Mouse (Mus musculus) layer of hippocampus, adult 11-12 months (tissue): ENCODE measurements around the gene Disp1.
A peak's percentile ranks its signal among the peaks of the same experiment; 100 is the strongest.

Experiments
- DNase-seq: peaks from one replicate; pipeline ENCODE4 v3.0.0; 2022; ENCODE audit warnings: low spot score

Gene Disp1

GRCm38 (mm10) chr1:183207141-183207540 lies 14.2 kb downstream of the Disp1 start:
- no peak for DNase-seq

DNA sequence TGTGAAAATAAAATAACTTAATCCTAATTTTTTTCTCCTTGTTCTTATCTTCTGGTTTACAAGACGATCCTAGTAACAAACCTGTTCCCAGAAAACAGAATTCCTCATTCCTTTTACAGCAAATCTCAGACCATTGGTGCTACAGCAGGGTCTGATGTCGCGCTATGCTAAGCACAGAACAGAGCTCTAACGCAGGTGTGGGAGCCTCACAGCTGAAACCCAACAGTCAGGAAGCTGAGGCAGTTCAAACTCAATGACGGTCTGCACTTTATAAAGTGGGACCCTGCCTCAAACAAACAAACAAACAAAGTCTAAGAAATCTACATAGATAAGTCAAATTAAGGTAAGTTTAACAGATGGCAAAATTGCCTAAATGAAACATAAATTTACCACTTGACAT lies 20.4 kb downstream of the Disp1 start:
- DNase-seq: no peak

- DNase-seq: no peak
Measured at GRCm38 (mm10) chr1:183194763-183195162, 26.6 kb downstream of the Disp1 start.

GRCm38 (mm10) chr1:183194151-183194550 lies 27.2 kb downstream of the Disp1 start:
- DNase-seq: no peak

DNA sequence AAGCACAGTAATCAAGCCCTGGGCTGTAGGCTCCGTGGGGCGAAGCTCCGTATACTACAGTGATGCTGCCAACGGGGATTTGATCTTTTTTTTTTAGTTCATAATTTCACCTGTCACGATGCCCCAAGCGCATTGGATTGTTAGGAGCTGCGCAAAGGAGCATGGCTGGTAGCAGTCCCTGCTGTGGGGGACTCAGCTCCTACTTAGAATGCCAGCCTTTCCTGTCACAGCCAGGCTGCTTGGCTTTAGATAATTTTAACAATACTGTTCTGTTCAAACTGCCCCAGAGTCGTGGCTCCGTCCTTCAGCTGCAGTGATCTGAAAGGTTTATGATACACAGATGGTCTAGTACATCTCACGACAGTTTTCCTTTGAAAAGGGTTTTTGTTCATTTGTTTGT lies 29.9 kb downstream of the Disp1 start:
- no peak for DNase-seq

DNA sequence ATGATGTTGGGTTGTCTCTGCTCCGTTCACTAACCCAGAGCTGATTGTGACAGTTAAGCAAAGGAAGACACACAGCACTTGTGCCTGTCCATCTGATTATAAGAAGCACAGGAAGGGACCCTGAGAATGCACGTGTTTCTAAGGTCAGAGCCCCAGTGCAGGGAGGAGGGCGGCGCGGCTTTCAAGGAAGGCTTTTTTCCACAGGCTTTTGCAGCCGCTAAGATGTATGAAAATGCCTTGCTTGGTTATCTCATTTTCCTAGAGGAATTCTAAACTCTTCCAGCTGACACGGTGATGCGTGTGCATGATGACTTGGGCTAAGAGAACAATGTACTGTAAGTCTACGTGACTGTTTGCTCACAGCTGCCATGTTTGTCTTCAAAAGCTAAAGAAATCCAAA lies 30.9 kb downstream of the Disp1 start:
- no peak for DNase-seq

- no peak for DNase-seq
Measured at GRCm38 (mm10) chr1:183189014-183189662, 32.2 kb downstream of the Disp1 start.

- no peak for DNase-seq
Measured at GRCm38 (mm10) chr1:183188115-183189013, 33.0 kb downstream of the Disp1 start.

GRCm38 (mm10) chr1:183185560-183185959 lies 35.8 kb downstream of the Disp1 start:
- no peak for DNase-seq

DNA sequence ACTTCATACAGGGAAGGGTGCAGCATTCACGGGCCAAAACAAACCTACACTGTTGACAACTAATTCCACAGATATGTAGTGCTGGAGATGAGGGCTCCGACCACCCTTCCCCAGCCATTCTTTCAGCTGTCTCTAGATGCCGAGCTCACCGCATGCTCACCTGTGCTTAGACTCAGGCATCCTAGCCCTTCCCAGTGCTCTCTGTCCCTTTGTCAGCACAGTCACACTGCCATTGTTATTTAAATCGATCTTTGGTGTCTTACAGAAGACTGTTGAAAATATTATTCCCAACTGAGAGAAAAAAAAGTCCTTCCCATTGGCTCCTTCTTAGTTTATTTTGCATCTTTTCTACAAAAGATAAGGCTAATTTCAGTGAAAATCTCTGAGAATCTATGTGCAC lies 36.6 kb downstream of the Disp1 start:
- no peak for DNase-seq

- DNase-seq: no peak
Measured at GRCm38 (mm10) chr1:183183565-183183964, 37.8 kb downstream of the Disp1 start.

DNA sequence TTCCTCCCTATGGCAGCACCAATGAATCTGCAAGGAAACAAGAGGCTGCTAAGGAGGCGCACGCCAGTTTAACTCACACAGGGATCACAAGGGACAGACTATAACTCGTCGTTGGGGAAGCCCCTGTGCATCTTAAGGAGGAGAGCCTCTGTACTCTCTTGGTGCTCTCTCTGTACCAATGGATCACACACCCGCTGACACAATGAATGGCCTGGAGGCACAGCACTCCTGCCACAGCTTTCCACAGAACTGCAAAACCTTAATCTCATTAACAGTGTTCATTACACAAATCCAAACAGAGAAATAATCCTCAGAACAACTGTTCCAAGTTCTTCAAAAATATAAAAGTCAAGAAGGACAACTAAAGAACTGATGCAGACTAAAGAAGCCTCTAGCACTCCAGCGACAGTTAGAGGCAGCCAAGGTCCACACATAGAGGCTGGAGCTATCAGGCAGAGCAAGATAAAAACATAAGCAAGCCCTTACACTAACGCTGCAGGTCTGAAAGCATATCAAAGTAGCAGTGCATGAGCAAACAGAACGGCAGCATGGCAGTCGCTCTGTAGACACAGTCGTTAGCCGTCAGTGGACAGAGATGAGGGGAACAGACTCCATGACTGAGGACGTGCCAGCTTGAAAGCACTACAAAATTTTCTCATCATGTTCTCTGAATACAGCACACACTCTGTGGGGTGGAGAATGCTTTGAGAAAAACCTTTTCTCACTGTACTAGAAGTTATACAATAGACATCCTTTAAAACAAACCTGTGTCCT lies 38.5 kb downstream of the Disp1 start:
- no peak for DNase-seq

DNA sequence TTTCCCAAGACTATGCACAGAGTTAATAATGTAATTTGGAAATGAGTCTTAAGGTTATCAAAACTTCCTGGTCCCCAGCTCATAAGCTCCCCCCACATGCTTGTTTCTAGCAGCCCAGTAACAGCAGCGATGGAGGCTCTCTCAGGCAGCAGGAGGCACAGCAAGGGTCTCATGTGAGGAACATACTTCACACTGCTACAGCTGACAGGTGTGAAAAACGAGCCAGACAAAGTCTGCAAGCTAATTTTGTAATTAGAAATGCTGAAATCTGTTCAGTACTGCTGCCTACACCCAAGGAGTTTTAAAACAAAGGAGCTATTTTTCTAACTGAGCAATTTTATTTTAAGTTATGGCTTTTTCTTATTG lies 40.3 kb downstream of the Disp1 start:
- DNase-seq: peak; percentile 26

DNA sequence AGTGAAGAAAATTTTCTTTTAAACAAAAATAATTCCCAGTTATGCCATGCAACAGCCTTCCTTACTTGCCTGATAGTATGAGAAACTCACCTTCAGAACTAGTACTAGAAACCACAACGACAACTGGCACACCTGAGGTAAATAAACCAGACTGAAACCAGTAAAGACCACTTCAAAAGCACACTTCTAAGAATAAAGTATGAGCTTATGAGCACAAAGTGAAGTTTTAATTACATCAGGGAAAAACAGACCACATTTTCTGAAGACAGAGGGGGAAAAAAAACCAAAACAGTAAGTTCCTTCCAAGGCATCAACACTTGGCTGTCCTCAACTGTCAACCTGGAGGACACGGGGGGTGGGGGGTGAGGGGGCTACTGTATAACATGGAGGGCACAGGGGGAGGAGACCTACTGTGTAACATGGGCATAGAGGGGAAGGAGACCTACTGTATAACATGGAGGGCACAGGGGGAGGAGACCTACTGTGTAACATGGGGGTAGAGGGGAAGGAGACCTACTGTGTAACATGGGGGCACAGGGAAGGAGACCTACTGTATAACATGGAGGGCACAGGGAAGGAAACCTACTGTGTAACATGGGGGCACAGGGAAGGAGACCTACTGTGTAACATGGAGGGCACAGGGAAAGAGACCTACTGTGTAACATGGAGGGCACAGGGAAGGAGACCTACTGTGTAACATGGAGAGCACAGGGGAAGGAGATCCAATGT lies 40.9 kb downstream of the Disp1 start:
- DNase-seq: no peak

- DNase-seq: no peak
Measured at GRCm38 (mm10) chr1:183179316-183179715, 42.0 kb downstream of the Disp1 start.

DNA sequence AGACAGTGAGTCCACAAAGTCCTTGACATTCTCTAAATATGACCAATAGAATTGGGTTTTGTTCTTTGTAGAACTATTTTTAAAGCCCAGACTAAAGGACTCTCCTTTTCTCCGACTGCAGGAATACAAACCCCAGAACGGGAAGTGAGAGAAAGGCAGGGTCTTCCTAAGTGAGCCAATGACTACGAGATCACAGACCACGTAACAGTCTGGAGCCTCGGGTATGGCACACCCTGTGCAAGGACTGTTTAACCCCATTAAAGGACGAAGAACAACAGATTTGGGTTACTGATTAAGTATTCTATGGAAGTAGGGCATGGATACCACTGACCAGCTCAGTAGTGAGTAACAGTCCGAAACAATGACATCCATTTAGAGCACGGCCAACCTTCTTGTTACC lies 46.1 kb downstream of the Disp1 start:
- no peak for DNase-seq

DNA sequence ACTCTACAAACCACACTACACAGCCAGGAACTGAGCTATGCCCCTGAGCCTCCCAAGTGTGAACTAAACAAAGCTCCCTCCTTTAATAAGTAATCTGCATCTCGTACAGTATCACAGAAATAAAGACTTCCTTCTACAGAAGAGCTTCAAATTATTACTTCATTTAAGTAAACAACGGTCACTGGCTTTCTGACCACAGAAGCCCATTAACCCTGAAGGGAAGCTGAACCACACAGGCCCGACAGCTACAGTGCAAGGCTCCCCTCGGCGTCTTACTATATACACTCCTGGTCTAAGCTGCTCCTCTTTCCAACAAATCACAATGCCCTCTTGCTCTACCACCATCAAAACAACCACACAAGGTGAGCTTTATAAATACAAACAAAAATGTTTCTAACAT lies 50.2 kb downstream of the Disp1 start:
- no peak for DNase-seq

- no peak for DNase-seq
Measured at GRCm38 (mm10) chr1:183168465-183168864, 52.9 kb downstream of the Disp1 start.

DNA sequence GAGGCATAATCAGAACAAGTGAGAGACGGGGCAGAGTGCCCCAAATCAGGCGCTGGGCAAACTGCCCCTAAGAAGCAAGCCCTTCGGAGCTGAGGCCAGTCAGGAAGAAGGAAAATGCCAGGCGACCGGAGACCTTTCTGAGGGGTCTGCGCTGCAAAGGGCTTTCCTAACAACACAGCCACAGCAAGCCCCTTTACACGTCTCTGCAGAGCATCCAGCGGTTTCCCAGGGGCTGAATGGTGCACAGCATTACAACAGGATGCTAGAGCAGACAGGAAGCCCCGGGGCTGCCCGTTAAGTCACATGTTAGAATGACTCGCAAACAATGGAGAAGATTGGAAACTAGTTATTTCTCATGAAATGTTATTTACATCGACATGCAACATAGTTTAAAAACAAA lies 53.5 kb downstream of the Disp1 start:
- DNase-seq: no peak

DNA sequence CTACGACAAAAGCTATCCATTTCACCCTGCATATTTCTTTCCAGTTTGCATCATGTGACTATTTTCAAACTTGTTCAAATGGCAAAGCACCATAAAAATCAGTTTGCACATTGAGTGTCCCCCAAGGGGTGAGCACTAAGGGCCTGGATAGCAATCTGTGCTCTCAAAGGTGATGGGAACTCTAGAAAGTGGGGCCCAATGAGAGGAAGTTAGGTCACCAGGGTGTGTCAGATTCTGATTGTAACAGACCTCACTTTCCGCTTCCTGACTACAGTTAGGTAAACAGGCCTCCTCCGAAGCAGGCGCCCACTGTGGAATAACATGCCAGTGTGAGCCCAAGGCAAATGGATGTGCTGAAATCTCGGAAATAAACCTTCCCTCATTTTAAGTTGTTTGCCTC lies 54.6 kb downstream of the Disp1 start:
- no peak for DNase-seq

DNA sequence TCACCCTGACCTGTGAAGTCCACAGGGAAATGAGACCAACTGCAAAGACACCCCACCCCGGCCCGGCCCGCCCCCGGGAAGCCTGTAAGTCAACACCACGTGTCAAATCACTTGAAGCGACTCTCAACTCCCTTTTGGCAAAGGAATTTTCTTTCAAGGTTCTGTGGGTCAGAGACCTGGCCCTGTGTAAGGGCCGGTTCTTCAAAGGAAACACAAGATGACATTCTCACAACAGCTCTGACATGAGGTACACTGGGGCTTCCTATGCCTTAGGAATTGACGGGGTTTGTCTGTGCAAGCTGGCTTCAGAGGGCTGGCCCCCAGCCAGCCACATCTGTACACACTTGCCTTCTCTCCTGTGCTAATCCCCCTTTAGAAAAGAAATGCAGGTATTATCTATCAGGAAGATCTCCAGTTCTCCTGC lies 56.7 kb downstream of the Disp1 start:
- DNase-seq: no peak

DNA sequence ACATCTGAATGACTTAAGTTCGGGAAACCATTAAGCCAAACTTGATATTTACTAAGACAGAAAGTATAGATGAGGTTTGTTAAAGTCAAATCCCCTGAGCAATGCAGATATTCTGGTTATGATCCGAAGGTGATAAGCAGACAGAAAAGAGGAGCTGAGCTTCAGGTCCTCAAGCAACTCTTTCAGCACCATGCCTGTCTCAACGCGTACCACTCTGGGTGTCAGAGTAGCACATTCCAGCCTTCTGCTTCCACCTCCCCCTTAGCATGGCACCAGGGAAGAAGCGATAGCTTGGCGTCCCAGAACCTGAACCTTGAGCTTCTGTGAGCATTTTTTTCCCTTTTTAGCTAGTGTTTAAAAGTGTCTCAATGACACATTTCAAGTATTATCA lies 57.1 kb downstream of the Disp1 start:
- no peak for DNase-seq
